ENCODE assay signal across 8 mouse cellular contexts in the genomic region with DNA sequence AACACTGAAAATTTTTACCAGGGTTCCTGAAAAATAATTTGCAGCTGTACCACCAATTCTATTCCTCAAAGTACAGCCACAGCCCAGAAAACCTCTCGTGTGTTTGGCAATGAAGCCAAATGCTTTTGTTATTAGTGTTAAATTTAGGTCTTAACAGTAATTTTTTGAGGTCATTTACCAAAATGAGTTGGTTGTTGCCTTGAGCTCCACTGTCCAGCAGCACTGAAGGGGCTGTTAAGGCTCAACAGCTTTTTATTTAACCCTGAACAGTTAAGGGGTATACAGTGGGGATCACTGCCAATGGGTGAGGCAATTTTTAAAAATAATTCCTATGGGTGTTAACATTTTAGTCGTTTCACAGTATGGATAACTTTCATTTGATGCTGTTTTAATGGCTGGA. TPM values are rescaled to one million over a fixed set of nuclear protein-coding genes. Genes with fewer than 3 reads are reported as not detected.
A peak's percentile ranks its signal among the peaks of the same experiment; 100 is the strongest.
DNase-seq lines count a peak whose midpoint lies in the region; ATAC-seq and TF ChIP-seq lines count a peak whose summit lies in the region.
"Had no signal": no experiment of that assay in that cellular context is flagged by ENCODE, and none has a peak within 500 bp of the region (broad histone marks: within the 10 kb centered on the region; RNA-seq: fewer than 3 reads in every experiment).

No protein-coding gene starts in this region.

- no peak for TF ChIP-seq CTCF in lung, embryonic 14.5 days (IDR thresholded peaks at IDR 0.05; ENCODE audit: low read depth)

- peak overlapping the region; percentile 66 for H3K4me2 ChIP-seq in lung, embryonic 14.5 days
- peak overlapping the region; percentile 73 for H3K4me2 ChIP-seq in embryonic facial prominence, embryonic 15.5 days (replicated peaks)
- peak overlapping the region; percentile 76 for H3K4me2 ChIP-seq in neural tube, embryonic 15.5 days

- no peaks in the 10 kb centered on the region for H3K27me3 ChIP-seq in lung, embryonic 14.5 days (ENCODE audit: insufficient read depth, low read length)
- H3K27me3 ChIP-seq in embryonic facial prominence, embryonic 15.5 days, result no peaks in the 10 kb centered on the region
- H3K27me3 ChIP-seq in limb, embryonic 10.5 days (ENCODE audit: low read depth, poor library complexity, severe bottlenecking), result no peaks in the 10 kb centered on the region
- no peaks in the 10 kb centered on the region for H3K27me3 ChIP-seq in neural tube, embryonic 15.5 days (replicated peaks)

- no peaks in the 10 kb centered on the region for H3K9me3 ChIP-seq in lung, embryonic 14.5 days (ENCODE audit: low read depth, low read length)
- H3K9me3 ChIP-seq in embryonic facial prominence, embryonic 15.5 days (replicated peaks), result no peaks in the 10 kb centered on the region
- no peaks in the 10 kb centered on the region for H3K9me3 ChIP-seq in limb, embryonic 10.5 days (replicated peaks)
- H3K9me3 ChIP-seq in neural tube, embryonic 15.5 days (replicated peaks), result no peaks in the 10 kb centered on the region

- H3K36me3 ChIP-seq in lung, embryonic 14.5 days (ENCODE audit: insufficient read depth), result peaks cover 22% of the 10 kb centered on the region
- H3K36me3 ChIP-seq in embryonic facial prominence, embryonic 15.5 days, result peaks cover 5% of the 10 kb centered on the region
- H3K36me3 ChIP-seq in limb, embryonic 10.5 days, result peaks cover 51% of the 10 kb centered on the region
- H3K36me3 ChIP-seq in neural tube, embryonic 15.5 days, result peaks cover 7% of the 10 kb centered on the region

- peak overlapping the region; percentile 97 for H3K27ac ChIP-seq in lung, embryonic 14.5 days (ENCODE audit: low read depth)
- H3K27ac ChIP-seq in embryonic facial prominence, embryonic 15.5 days (replicated peaks), result peak overlapping the region; percentile 95
- H3K27ac ChIP-seq in limb, embryonic 10.5 days, result peak overlapping the region; percentile 96
- peak overlapping the region; percentile 94 for H3K27ac ChIP-seq in neural tube, embryonic 15.5 days (replicated peaks)

- peak overlapping the region; percentile 88 for H3K9ac ChIP-seq in lung, embryonic 14.5 days
- H3K9ac ChIP-seq in embryonic facial prominence, embryonic 15.5 days, result peak overlapping the region; percentile 87; the same call in 1 of the 2 replicates
- peak overlapping the region; percentile 81 for H3K9ac ChIP-seq in neural tube, embryonic 15.5 days (replicated peaks)

- no peak for ATAC-seq in lung, embryonic 14.5 days (ENCODE audit: insufficient read depth)
- ATAC-seq in embryonic facial prominence, embryonic 15.5 days (ENCODE audit: insufficient number of reproducible peaks, low FRiP score, low TSS enrichment, low read depth), result no peak
- ATAC-seq in neural tube, embryonic 15.5 days (ENCODE audit: low FRiP score), result no peak

- WGBS in lung, embryonic 14.5 days, result 17% methylated on average over 2 of the region's 2 CpGs
- WGBS in embryonic facial prominence, embryonic 15.5 days, result 11% methylated on average over 2 of the region's 2 CpGs
- WGBS in limb, embryonic 10.5 days, result 30% methylated on average over 2 of the region's 2 CpGs
- 23% methylated on average over 2 of the region's 2 CpGs for WGBS in neural tube, embryonic 15.5 days

- H3K4me1 ChIP-seq in lung, embryonic 14.5 days (ENCODE audit: insufficient read depth), result no peaks in the 10 kb centered on the region
- H3K4me1 ChIP-seq in embryonic facial prominence, embryonic 15.5 days, result peaks cover 15% of the 10 kb centered on the region
- H3K4me1 ChIP-seq in limb, embryonic 10.5 days, result peaks cover 19% of the 10 kb centered on the region
- H3K4me1 ChIP-seq in neural tube, embryonic 15.5 days, result peaks cover 15% of the 10 kb centered on the region

- H3K4me3 ChIP-seq in lung, embryonic 14.5 days (ENCODE audit: low read depth, low read length), result peak overlapping the region; percentile 80
- peak overlapping the region; percentile 92 for H3K4me3 ChIP-seq in embryonic facial prominence, embryonic 15.5 days (replicated peaks)
- H3K4me3 ChIP-seq in limb, embryonic 10.5 days, result peak overlapping the region; percentile 88
- H3K4me3 ChIP-seq in neural tube, embryonic 15.5 days (replicated peaks), result peak overlapping the region; percentile 69

- DNase-seq in lung, embryonic 14.5 days, result peak; percentile 21
- DNase-seq in lung, postnatal 36 days, result no peak
- DNase-seq in limb, embryonic 10.5 days (ENCODE audit: low spot score), result no peak
- no peak for DNase-seq in thymus, postnatal 10 days (ENCODE audit: low spot score in 2 of 2)
- DNase-seq in c-Kit-positive CD71-positive TER-119-positive erythroid progenitor cells, embryonic 14.5 days (ENCODE audit: low spot score), result no peak
- DNase-seq: adrenal gland, adult 8-10 months had no signal

RNA-seq across cellular contexts. Expression of a gene that starts 0.7 kb away (rescaled TPM):
- polyA plus RNA-seq in lung, embryonic 14.5 days (2014; fragmentation: Nextera tagmentation; extraction: Ambion mirVana), result 36.9 and 38.8 TPM in 2 replicates
- polyA plus RNA-seq in embryonic facial prominence, embryonic 15.5 days (2015; fragmentation: Nextera tagmentation; extraction: Ambion mirVana), result 36.0 and 37.5 TPM in 2 replicates
- 28.7 and 33.3 TPM in 2 replicates for polyA plus RNA-seq in limb, embryonic 10.5 days (2016; fragmentation: Nextera tagmentation; extraction: Ambion mirVana)
- 21.8 and 22.8 TPM in 2 replicates for polyA plus RNA-seq in neural tube, embryonic 15.5 days (2015; fragmentation: Nextera tagmentation; extraction: Ambion mirVana)

RNA-seq across cellular contexts. Expression of a gene that starts 53.3 kb away (rescaled TPM):
- polyA plus RNA-seq in lung, embryonic 14.5 days (2014; fragmentation: Nextera tagmentation; extraction: Ambion mirVana), result 12.0 and 12.9 TPM in 2 replicates
- polyA plus RNA-seq in embryonic facial prominence, embryonic 15.5 days (2015; fragmentation: Nextera tagmentation; extraction: Ambion mirVana), result 11.6 and 12.3 TPM in 2 replicates
- polyA plus RNA-seq in limb, embryonic 10.5 days (2016; fragmentation: Nextera tagmentation; extraction: Ambion mirVana), result 12.6 and 15.1 TPM in 2 replicates
- 17.3 and 18.7 TPM in 2 replicates for polyA plus RNA-seq in neural tube, embryonic 15.5 days (2015; fragmentation: Nextera tagmentation; extraction: Ambion mirVana)
